Mouse (Mus musculus): ENCODE data around the gene Cwh43.

- no peak for TF ChIP-seq CTCF (IDR thresholded peaks at IDR 0.05; ENCODE audit: insufficient read depth, low read length)
- no peak for TF ChIP-seq POLR2A (IDR thresholded peaks at IDR 0.05; ENCODE audit: borderline replicate concordance, extremely low read depth, low read depth, low read length)
Measured at GRCm38 (mm10) chr5:73406861-73407260, 986 bp downstream of the Cwh43 start.
